Mouse (Mus musculus): ENCODE results near the gene Clstn2.

GRCm38 (mm10) chr9:97950378-97951006 lies 82.5 kb downstream of the Clstn2 start:
- TF ChIP-seq POLR2A (IDR thresholded peaks at IDR 0.05; ENCODE audit: low read depth, low read length) (no peak), CTCF (conservative IDR thresholded peaks at IDR 0.05; ENCODE audit: insufficient read depth, insufficient read length, low read depth, low read length) (no peak)
